Mouse (Mus musculus): ENCODE data around the gene Cdkal1. TPM values are rescaled to one million over a fixed set of nuclear protein-coding genes. Genes with fewer than 3 reads are reported as not detected.

Cdkal1 gene
- polyA plus RNA-seq, 1 experiment from 2014 or later = 35.4 TPM

GRCm38 (mm10) chr13:29430919-29431318, 424.6 kb downstream of the Cdkal1 start:
- Histone ChIP-seq H3K9ac (no peak overlapping the region), H3K27me3 (ENCODE audit: insufficient read depth, low read length) (no peaks in the 10 kb centered on the region), H3K9me3 (ENCODE audit: low read depth, low read length) (no peaks in the 10 kb centered on the region; the same call in 1 of the 2 replicates), H3K4me1 (ENCODE audit: insufficient read depth) (no peaks in the 10 kb centered on the region), H3K36me3 (ENCODE audit: insufficient read depth) (no peaks in the 10 kb centered on the region), H3K4me2 (no peak overlapping the region), H3K27ac (ENCODE audit: low read depth) (no peak overlapping the region), H3K4me3 (ENCODE audit: low read depth, low read length) (no peak overlapping the region)
- TF ChIP-seq CTCF (IDR thresholded peaks at IDR 0.05; ENCODE audit: low read depth) = no peak
- DNase-seq (no peak), ATAC-seq (ENCODE audit: insufficient read depth) (no peak)
- 23% methylated on average over 4 of the region's 4 CpGs for WGBS

GRCm38 (mm10) chr13:29429877-29430276, 425.6 kb downstream of the Cdkal1 start:
- DNase-seq = no peak

GRCm38 (mm10) chr13:29429196-29429595, 426.3 kb downstream of the Cdkal1 start:
- Histone ChIP-seq H3K27ac (ENCODE audit: low read depth) (no peak overlapping the region), H3K9ac (no peak overlapping the region), H3K27me3 (ENCODE audit: insufficient read depth, low read length) (no peaks in the 10 kb centered on the region), H3K4me3 (ENCODE audit: low read depth, low read length) (no peak overlapping the region), H3K36me3 (ENCODE audit: insufficient read depth) (no peaks in the 10 kb centered on the region), H3K4me2 (no peak overlapping the region), H3K4me1 (ENCODE audit: insufficient read depth) (no peaks in the 10 kb centered on the region), H3K9me3 (ENCODE audit: low read depth, low read length) (no peaks in the 10 kb centered on the region; the same call in 1 of the 2 replicates)
- 84% methylated on average over 6 of the region's 6 CpGs for WGBS
- DNase-seq = no peak
- no peak for ATAC-seq (ENCODE audit: insufficient read depth)
- no peak for TF ChIP-seq CTCF (IDR thresholded peaks at IDR 0.05; ENCODE audit: low read depth)

More at GRCm38 (mm10) chr13:29429877-29430276, 425.6 kb downstream of the Cdkal1 start:
- 81% methylated on average over 4 of the region's 4 CpGs for WGBS
- Histone ChIP-seq H3K9ac (no peak overlapping the region), H3K27me3 (ENCODE audit: insufficient read depth, low read length) (no peaks in the 10 kb centered on the region), H3K4me1 (ENCODE audit: insufficient read depth) (no peaks in the 10 kb centered on the region), H3K4me2 (no peak overlapping the region), H3K36me3 (ENCODE audit: insufficient read depth) (no peaks in the 10 kb centered on the region), H3K9me3 (ENCODE audit: low read depth, low read length) (no peaks in the 10 kb centered on the region; the same call in 1 of the 2 replicates), H3K27ac (ENCODE audit: low read depth) (no peak overlapping the region), H3K4me3 (ENCODE audit: low read depth, low read length) (no peak overlapping the region)
- ATAC-seq (ENCODE audit: insufficient read depth) = no peak
- TF ChIP-seq CTCF (IDR thresholded peaks at IDR 0.05; ENCODE audit: low read depth) = no peak

- peak overlapping the region; percentile 42; the same call in 1 of the 2 replicates for H3K27ac ChIP-seq (ENCODE audit: low read depth)
- H3K4me2 ChIP-seq = no peak overlapping the region
- no peaks in the 10 kb centered on the region for H3K4me1 ChIP-seq (ENCODE audit: insufficient read depth)
- H3K27me3 ChIP-seq (ENCODE audit: insufficient read depth, low read length) = no peaks in the 10 kb centered on the region
- no peaks in the 10 kb centered on the region for H3K36me3 ChIP-seq (ENCODE audit: insufficient read depth)
- DNase-seq = peak; percentile 60
- H3K4me3 ChIP-seq (ENCODE audit: low read depth, low read length) = no peak overlapping the region
- no peak overlapping the region for H3K9ac ChIP-seq
- H3K9me3 ChIP-seq (ENCODE audit: low read depth, low read length) = no peaks in the 10 kb centered on the region
- no peak for ATAC-seq (ENCODE audit: insufficient read depth)
- WGBS = 33% methylated on average over 8 of the region's 8 CpGs
- no peak for TF ChIP-seq CTCF (IDR thresholded peaks at IDR 0.05; ENCODE audit: low read depth)
Observed at GRCm38 (mm10) chr13:29416450-29417136, 438.9 kb downstream of the Cdkal1 start.

- Histone ChIP-seq H3K9ac (no peak overlapping the region), H3K4me3 (ENCODE audit: low read depth, low read length) (no peak overlapping the region), H3K4me1 (ENCODE audit: insufficient read depth) (no peaks in the 10 kb centered on the region), H3K27me3 (ENCODE audit: insufficient read depth, low read length) (no peaks in the 10 kb centered on the region), H3K9me3 (ENCODE audit: low read depth, low read length) (no peaks in the 10 kb centered on the region), H3K27ac (ENCODE audit: low read depth) (no peak overlapping the region), H3K4me2 (no peak overlapping the region), H3K36me3 (ENCODE audit: insufficient read depth) (no peaks in the 10 kb centered on the region)
- ATAC-seq (ENCODE audit: insufficient read depth) (no peak), DNase-seq (no peak)
- WGBS = 57% methylated on average over 2 of the region's 2 CpGs
- no peak for TF ChIP-seq CTCF (IDR thresholded peaks at IDR 0.05; ENCODE audit: low read depth)
Observed at GRCm38 (mm10) chr13:29415967-29416366, 439.5 kb downstream of the Cdkal1 start.

- Histone ChIP-seq H3K9me3 (ENCODE audit: low read depth, low read length) (no peaks in the 10 kb centered on the region), H3K4me2 (no peak overlapping the region), H3K36me3 (ENCODE audit: insufficient read depth) (no peaks in the 10 kb centered on the region), H3K27me3 (ENCODE audit: insufficient read depth, low read length) (no peaks in the 10 kb centered on the region), H3K27ac (ENCODE audit: low read depth) (no peak overlapping the region), H3K9ac (no peak overlapping the region), H3K4me1 (ENCODE audit: insufficient read depth) (no peaks in the 10 kb centered on the region), H3K4me3 (ENCODE audit: low read depth, low read length) (no peak overlapping the region)
- DNase-seq (no peak), ATAC-seq (ENCODE audit: insufficient read depth) (no peak)
- WGBS = 62% methylated on average over 6 of the region's 6 CpGs
- no peak for TF ChIP-seq CTCF (IDR thresholded peaks at IDR 0.05; ENCODE audit: low read depth)
Observed at GRCm38 (mm10) chr13:29414878-29415277, 440.6 kb downstream of the Cdkal1 start.

GRCm38 (mm10) chr13:29414470-29414869, 441.0 kb downstream of the Cdkal1 start:
- H3K4me3 ChIP-seq (ENCODE audit: low read depth, low read length) = no peak overlapping the region
- no peaks in the 10 kb centered on the region for H3K4me1 ChIP-seq (ENCODE audit: insufficient read depth)
- H3K9ac ChIP-seq = no peak overlapping the region
- TF ChIP-seq CTCF (IDR thresholded peaks at IDR 0.05; ENCODE audit: low read depth) = no peak
- H3K36me3 ChIP-seq (ENCODE audit: insufficient read depth) = no peaks in the 10 kb centered on the region
- H3K9me3 ChIP-seq (ENCODE audit: low read depth, low read length) = no peaks in the 10 kb centered on the region
- no peak overlapping the region for H3K4me2 ChIP-seq
- DNase-seq (no peak), ATAC-seq (ENCODE audit: insufficient read depth) (no peak)
- H3K27me3 ChIP-seq (ENCODE audit: insufficient read depth, low read length) = no peaks in the 10 kb centered on the region
- no peak overlapping the region for H3K27ac ChIP-seq (ENCODE audit: low read depth)
- 42% methylated on average over 3 of the region's 3 CpGs for WGBS

Data from lung, embryonic 14.5 days (tissue).